Mouse (Mus musculus) forebrain, embryonic 12.5 days (tissue): ENCODE measurements around the gene Uba7. TPM values are rescaled to one million over a fixed set of nuclear protein-coding genes. Genes with fewer than 3 reads are reported as not detected.
"Not testable (repeated sequence)": the region's sequence is repeated elsewhere in the genome, so short reads cannot be mapped to it uniquely, and the experiment has no call there.

Experiments used
- ATAC-seq: fragments of 200-750 bp; cut with Nextera tagmentation; 2 replicates; pipeline ENCODE4 v1.8.0; 2017; ENCODE audit warnings: moderate TSS enrichment; ENCODE audit not compliant: low FRiP score
- H3K27ac ChIP-seq: fragments of 300-500 bp; sonication (generic); 2 replicates; pipeline ENCODE4 v1.5.1; 2016; ENCODE audit warnings: mild to moderate bottlenecking
- H3K27me3 ChIP-seq: fragments of 300-500 bp; sonication (generic); 2 replicates; pipeline ENCODE4 v1.6.1; 2016; ENCODE audit warnings: mild to moderate bottlenecking
- H3K36me3 ChIP-seq: fragments of 300-500 bp; sonication (generic); replicated peaks from 2 replicates; pipeline ENCODE4 v1.6.1; 2016; ENCODE audit warnings: mild to moderate bottlenecking
- H3K4me1 ChIP-seq: fragments of 300-500 bp; sonication (generic); 2 replicates; pipeline ENCODE4 v1.6.1; 2016
- H3K4me2 ChIP-seq: fragments of 300-500 bp; sonication (generic); 2 replicates; pipeline ENCODE4 v1.6.1; 2016; ENCODE audit warnings: mild to moderate bottlenecking, moderate library complexity
- H3K4me3 ChIP-seq: fragments of 300-500 bp; sonication (generic); replicated peaks from 2 replicates; pipeline ENCODE4 v1.5.1; 2016; ENCODE audit warnings: mild to moderate bottlenecking
- H3K9ac ChIP-seq: fragments of 300-500 bp; sonication (generic); 2 replicates; pipeline ENCODE4 v1.6.1; 2016; ENCODE audit warnings: mild to moderate bottlenecking
- H3K9me3 ChIP-seq: fragments of 300-500 bp; sonication (generic); 2 replicates; pipeline ENCODE4 v1.6.1; 2016
- WGBS: fragments of 180-500 bp; shearing (Covaris S2); methylation state at CpG from one replicate; pipeline ENCODE4 v1.1.7; 2016; 5-methylcytosine and 5-hydroxymethylcytosine counted together
- polyA plus RNA-seq: library from polyadenylated mRNA; unstranded; fragments of >200 nt; fragmentation: Nextera tagmentation; extraction: Ambion mirVana; gene quantifications from 2 replicates; pipeline ENCODE4 v1.2.1, GENCODE M21; 2016

The Uba7 gene
- polyA plus RNA-seq, 1 experiment from 2014 or later: 6.5 TPM

GRCm38 (mm10) chr9:108003531-108003890, 28.2 kb downstream of the Uba7 start:
- peak overlapping the region; percentile 95; the same call in 1 of the 2 replicates for H3K27ac ChIP-seq

DNA sequence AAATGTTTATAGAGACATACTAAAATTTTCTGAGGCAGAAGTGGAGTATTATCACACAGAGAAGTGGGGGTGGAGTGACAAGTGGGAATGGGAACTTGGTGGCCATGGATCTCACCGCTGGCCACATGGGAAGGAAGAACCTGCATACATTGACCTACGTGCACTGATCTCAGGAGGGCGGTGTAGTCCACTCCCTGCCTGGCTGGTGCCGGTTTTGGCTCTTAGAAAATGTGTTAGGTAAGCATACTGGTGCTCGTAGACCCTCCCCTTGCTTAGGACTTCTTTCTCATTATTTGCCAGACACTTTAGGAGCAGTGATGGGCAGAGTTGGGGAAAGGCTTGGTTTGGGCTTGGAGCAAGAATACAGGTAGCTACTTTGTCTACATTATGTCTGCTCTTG, 32.7 kb downstream of the Uba7 start:
- Histone ChIP-seq H3K4me2 (no peak overlapping the region), H3K4me1 (peaks cover 24% of the 10 kb centered on the region), H3K36me3 (peaks cover 12% of the 10 kb centered on the region), H3K27me3 (no peaks in the 10 kb centered on the region), H3K4me3 (no peak overlapping the region), H3K27ac (no peak overlapping the region), H3K9me3 (no peaks in the 10 kb centered on the region), H3K9ac (no peak overlapping the region)
- 97% methylated on average over 5 of the region's 5 CpGs for WGBS
- ATAC-seq: no peak

More at GRCm38 (mm10) chr9:108003531-108003890, 28.2 kb downstream of the Uba7 start:
- Histone ChIP-seq H3K9ac (peak overlapping the region; percentile 93), H3K36me3 (0 out of 2 replicates have a peak, but pooled peaks cover 3% of the 10 kb centered on the region), H3K9me3 (no peaks in the 10 kb centered on the region), H3K27me3 (0 out of 2 replicates have a peak, but pooled peaks cover 4% of the 10 kb centered on the region), H3K4me1 (peaks cover 31% of the 10 kb centered on the region), H3K4me3 (peak overlapping the region; percentile 99), H3K4me2 (peak overlapping the region; percentile 75)
- 18% methylated on average over 8 of the region's 8 CpGs for WGBS
- no peak for ATAC-seq

- H3K4me2 ChIP-seq: no peak overlapping the region
- no peak overlapping the region for H3K9ac ChIP-seq
- H3K27ac ChIP-seq: no peak overlapping the region
- H3K4me1 ChIP-seq: 0 out of 2 replicates have a peak, but pooled peaks cover 4% of the 10 kb centered on the region
- H3K4me3 ChIP-seq: no peak overlapping the region
- H3K36me3 ChIP-seq: peaks cover 13% of the 10 kb centered on the region
- no peaks in the 10 kb centered on the region for H3K27me3 ChIP-seq
- no peak for ATAC-seq
- no peaks in the 10 kb centered on the region for H3K9me3 ChIP-seq
These were observed 35.1 kb downstream of the Uba7 start for GRCm38 (mm10) chr9:108010385-108010784.

DNA sequence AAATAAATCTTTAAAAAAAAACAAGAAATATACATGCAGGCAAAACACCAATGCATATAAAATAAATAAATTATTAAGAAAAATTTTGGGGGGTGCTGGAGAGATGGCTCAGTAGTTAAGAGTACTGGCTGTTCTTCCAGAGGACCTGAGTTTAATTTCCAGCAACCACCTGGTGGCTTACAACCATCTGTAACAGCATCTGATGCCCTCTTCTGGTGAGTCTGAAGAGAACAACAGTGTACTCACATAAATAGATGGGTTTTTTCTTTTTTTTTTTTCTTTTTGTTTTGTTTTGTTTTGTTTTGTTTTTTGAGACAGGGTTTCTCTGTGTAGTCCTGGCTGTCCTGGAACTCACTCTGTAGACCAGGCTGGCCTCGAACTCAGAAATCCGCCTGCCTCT, 38.3 kb downstream of the Uba7 start:
- not testable (repeated sequence) for H3K9me3 ChIP-seq, H3K36me3 ChIP-seq, H3K9ac ChIP-seq, H3K4me1 ChIP-seq, H3K27me3 ChIP-seq, H3K4me2 ChIP-seq, H3K27ac ChIP-seq, ATAC-seq, H3K4me3 ChIP-seq
- WGBS: 96% methylated on average over 2 of the region's 2 CpGs

DNA sequence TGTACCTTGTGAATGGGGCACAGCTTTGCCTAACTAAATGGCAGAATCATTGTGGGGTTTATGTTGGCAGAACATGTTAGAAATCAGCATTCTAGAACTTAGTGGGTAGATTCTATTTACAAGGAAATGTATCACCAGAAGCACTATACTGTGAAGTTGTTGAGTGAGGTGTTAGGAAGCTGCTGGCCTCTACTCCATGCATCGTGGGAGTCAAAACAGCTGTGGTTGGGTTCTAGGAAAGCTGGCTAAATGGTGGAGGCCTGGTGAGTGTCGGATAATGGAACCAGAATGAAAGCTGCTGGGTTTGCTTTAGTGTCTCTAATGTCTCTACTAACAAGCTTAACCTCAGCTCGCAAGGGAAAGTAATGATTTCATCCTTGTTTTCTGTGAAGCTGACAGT, 41.8 kb downstream of the Uba7 start:
- Histone ChIP-seq H3K9me3 (no peaks in the 10 kb centered on the region), H3K4me2 (no peak overlapping the region), H3K9ac (no peak overlapping the region), H3K27me3 (no peaks in the 10 kb centered on the region), H3K27ac (no peak overlapping the region), H3K36me3 (peaks cover 10% of the 10 kb centered on the region), H3K4me1 (no peaks in the 10 kb centered on the region), H3K4me3 (no peak overlapping the region)
- ATAC-seq: no peak
- 86% methylated on average over 3 of the region's 3 CpGs for WGBS

GRCm38 (mm10) chr9:108020741-108021140, 45.4 kb downstream of the Uba7 start:
- Histone ChIP-seq H3K27ac (no peak overlapping the region), H3K36me3 (peaks cover 13% of the 10 kb centered on the region), H3K9ac (no peak overlapping the region), H3K4me3 (no peak overlapping the region), H3K4me1 (no peaks in the 10 kb centered on the region), H3K4me2 (no peak overlapping the region), H3K27me3 (no peaks in the 10 kb centered on the region), H3K9me3 (no peaks in the 10 kb centered on the region)
- ATAC-seq: no peak
- 91% methylated on average over 1 of the region's 1 CpGs for WGBS

DNA sequence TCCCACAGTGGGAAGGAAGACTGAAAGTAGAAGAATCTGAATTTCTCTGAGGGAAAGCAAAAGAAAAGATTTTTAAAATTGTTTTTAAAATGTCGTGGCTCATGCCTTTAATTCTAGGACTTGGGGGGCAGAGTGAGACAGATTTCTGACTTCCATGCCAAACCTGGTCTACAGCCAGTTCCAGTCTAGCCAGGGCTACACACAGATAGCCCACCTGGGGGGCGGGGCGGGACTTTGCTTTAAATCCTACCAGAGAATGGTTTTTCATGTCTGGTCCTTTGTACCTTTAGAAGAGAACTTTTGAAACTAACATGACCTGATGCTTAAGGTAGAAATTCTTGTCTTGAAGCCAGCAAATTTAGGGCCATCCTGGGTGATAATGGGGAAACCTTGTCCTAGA, 47.9 kb downstream of the Uba7 start:
- ATAC-seq: no peak
- no peaks in the 10 kb centered on the region for H3K4me1 ChIP-seq

GRCm38 (mm10) chr9:108026584-108026983, 51.3 kb downstream of the Uba7 start:
- Histone ChIP-seq H3K27me3 (no peaks in the 10 kb centered on the region), H3K4me3 (no peak overlapping the region), H3K9me3 (no peaks in the 10 kb centered on the region), H3K9ac (no peak overlapping the region), H3K4me1 (no peaks in the 10 kb centered on the region), H3K36me3 (peaks cover 41% of the 10 kb centered on the region), H3K4me2 (no peak overlapping the region), H3K27ac (no peak overlapping the region)
- no peak for ATAC-seq
- 91% methylated on average over 3 of the region's 3 CpGs for WGBS

More for the DNA sequence above, 47.9 kb downstream of the Uba7 start:
- no peaks in the 10 kb centered on the region for H3K27me3 ChIP-seq
- H3K4me2 ChIP-seq: no peak overlapping the region
- H3K4me3 ChIP-seq: no peak overlapping the region
- peaks cover 30% of the 10 kb centered on the region for H3K36me3 ChIP-seq
- H3K9ac ChIP-seq: no peak overlapping the region
- H3K9me3 ChIP-seq: no peaks in the 10 kb centered on the region
- no peak overlapping the region for H3K27ac ChIP-seq
- 87% methylated on average over 3 of the region's 3 CpGs for WGBS

DNA sequence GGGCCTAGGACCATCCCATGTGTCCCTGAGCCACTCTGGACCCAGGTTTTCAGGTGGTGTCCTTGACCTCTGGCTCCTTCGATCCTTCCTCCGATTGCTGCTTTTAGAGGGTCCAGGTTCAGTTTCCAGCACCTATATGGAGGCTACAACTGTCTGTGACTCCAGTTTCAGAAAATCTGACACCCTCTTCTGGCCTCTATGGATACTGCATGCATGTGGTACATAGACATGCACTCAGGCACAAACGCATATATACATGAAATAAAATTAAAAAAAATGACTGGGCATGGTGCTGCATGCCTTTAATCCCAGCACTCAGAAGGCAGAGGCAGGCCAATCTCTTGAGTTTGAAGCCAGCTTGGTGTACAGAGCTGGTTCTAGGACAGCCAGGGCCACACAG, 52.6 kb downstream of the Uba7 start:
- H3K36me3 ChIP-seq: peaks cover 51% of the 10 kb centered on the region
- WGBS: 95% methylated on average over 3 of the region's 3 CpGs
- H3K9ac ChIP-seq: no peak overlapping the region
- H3K4me3 ChIP-seq: no peak overlapping the region
- no peaks in the 10 kb centered on the region for H3K27me3 ChIP-seq
- no peak overlapping the region for H3K4me2 ChIP-seq
- H3K4me1 ChIP-seq: no peaks in the 10 kb centered on the region
- H3K27ac ChIP-seq: no peak overlapping the region
- ATAC-seq: no peak
- no peaks in the 10 kb centered on the region for H3K9me3 ChIP-seq

- H3K4me1 ChIP-seq: no peaks in the 10 kb centered on the region
- H3K9me3 ChIP-seq: no peaks in the 10 kb centered on the region
- WGBS: 94% methylated on average over 5 of the region's 5 CpGs
These were observed 56.8 kb downstream of the Uba7 start for GRCm38 (mm10) chr9:108032126-108032525.

More at GRCm38 (mm10) chr9:108032126-108032525, 56.8 kb downstream of the Uba7 start:
- H3K36me3 ChIP-seq: peaks cover 50% of the 10 kb centered on the region
- ATAC-seq: no peak
- H3K4me3 ChIP-seq: no peak overlapping the region
- H3K4me2 ChIP-seq: no peak overlapping the region
- H3K27me3 ChIP-seq: no peaks in the 10 kb centered on the region
- no peak overlapping the region for H3K27ac ChIP-seq
- H3K9ac ChIP-seq: no peak overlapping the region

Other genes starting within 250 kb of the Uba7 start
- 232 and 237 TPM in 2 replicates for gene Rbm5, start 204.5 kb upstream of the Uba7 start, polyA plus RNA-seq
- 136 and 137 TPM in 2 replicates for gene Rbm6, start 102.3 kb upstream of the Uba7 start, polyA plus RNA-seq
- 16.0 and 17.7 TPM in 2 replicates for gene Mon1a, start 87.4 kb upstream of the Uba7 start, polyA plus RNA-seq
- 1.3 and 1.8 TPM in 2 replicates for gene Mst1r, start 68.6 kb upstream of the Uba7 start, polyA plus RNA-seq
- gene Actl11, start 47.0 kb upstream of the Uba7 start, polyA plus RNA-seq: not detected in 2 replicates
- 12.2 and 14.8 TPM in 2 replicates for gene Camkv, start 39.8 kb upstream of the Uba7 start, polyA plus RNA-seq
- 30.6 and 32.3 TPM in 2 replicates for gene Traip, start 25.4 kb upstream of the Uba7 start, polyA plus RNA-seq
- gene Gm20661, start 7.6 kb downstream of the Uba7 start, polyA plus RNA-seq: 0.86 and 1.2 TPM in 2 replicates
- 14.3 and 18.3 TPM in 2 replicates for gene Inka1, start 10.4 kb downstream of the Uba7 start, polyA plus RNA-seq
- 0.82 and 2.1 TPM in 2 replicates for gene Cdhr4, start 17.0 kb downstream of the Uba7 start, polyA plus RNA-seq
- 0.49 TPM in 1 of 2 replicates, not detected in the other for gene Gm20662, start 20.8 kb downstream of the Uba7 start, polyA plus RNA-seq
- gene Ip6k1, start 27.0 kb downstream of the Uba7 start, polyA plus RNA-seq: 82.3 and 88.2 TPM in 2 replicates
- 18.2 and 19.3 TPM in 2 replicates for gene Gmppb, start 73.7 kb downstream of the Uba7 start, polyA plus RNA-seq
- gene Amigo3, start 77.7 kb downstream of the Uba7 start, polyA plus RNA-seq: 3.6 and 3.8 TPM in 2 replicates
- 0.27 and 0.41 TPM in 2 replicates for gene Mst1, start 104.9 kb downstream of the Uba7 start, polyA plus RNA-seq
- gene Rnf123, start 107.8 kb downstream of the Uba7 start, polyA plus RNA-seq: 36.9 and 41.2 TPM in 2 replicates
- 51.1 and 56.0 TPM in 2 replicates for gene Apeh, start 119.1 kb downstream of the Uba7 start, polyA plus RNA-seq
- gene Bsn, start 214.9 kb downstream of the Uba7 start, polyA plus RNA-seq: 3.6 and 3.9 TPM in 2 replicates